In the genomic region with DNA sequence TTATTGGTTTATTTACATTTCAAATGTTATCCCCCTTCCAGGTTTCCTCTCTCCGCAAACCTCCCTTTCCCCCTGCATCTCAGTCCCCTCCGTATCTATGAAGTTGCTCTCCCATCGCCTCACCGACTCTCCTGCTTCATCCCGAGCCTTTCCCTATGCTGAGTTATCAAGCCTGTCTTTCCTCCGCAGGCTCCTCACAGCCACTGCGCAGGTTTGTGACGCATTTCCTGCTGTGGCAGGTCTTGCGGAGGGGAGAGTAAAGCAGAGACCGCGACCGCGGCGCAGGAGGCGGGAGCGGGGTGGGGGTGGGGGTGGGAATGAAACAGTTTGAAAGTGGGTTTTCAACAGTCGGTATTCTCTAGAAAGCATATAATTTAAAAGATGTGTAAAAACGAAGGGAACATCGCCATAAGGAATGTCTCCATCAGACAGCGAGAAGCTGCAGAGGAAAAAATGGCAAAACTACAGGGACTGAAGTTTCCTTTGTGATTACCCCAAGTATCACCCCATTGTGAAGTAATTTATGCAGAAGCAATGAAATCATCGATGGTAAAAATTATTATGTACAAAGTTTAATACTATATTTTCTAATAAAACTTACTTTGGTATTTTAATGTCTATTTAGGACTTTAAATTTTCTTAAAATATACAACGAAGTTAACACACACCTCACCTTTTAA, we compare ENCODE assay signal across 8 mouse cellular contexts.
DNase-seq lines count a peak whose midpoint lies in the region; ATAC-seq and TF ChIP-seq lines count a peak whose summit lies in the region.
"Not testable (repeated sequence)": the region's sequence is repeated elsewhere in the genome, so short reads cannot be mapped to it uniquely, and the experiment has no call there.

No protein-coding gene starts in this region.

- peak; percentile 33 for DNase-seq in adrenal gland, postnatal 10 days
- DNase-seq in forelimb bud, embryonic 11.5 days (ENCODE audit: low read depth, low spot score), result peak; percentile 52
- peak in 1 of 2 experiments; percentile 13 for DNase-seq in layer of hippocampus, adult 2 months (ENCODE audit: low spot score in 2 of 2)
- peak; percentile 80 for DNase-seq in lung, embryonic 14.5 days
- peak; percentile 11 for DNase-seq in thymus, postnatal 4 days

- not testable (repeated sequence) for TF ChIP-seq CTCF in layer of hippocampus, adult 2 months (conservative IDR thresholded peaks at IDR 0.05); lung, embryonic 14.5 days (IDR thresholded peaks at IDR 0.05; ENCODE audit: low read depth)

- H3K36me3 ChIP-seq in hindbrain, embryonic 12.5 days; lung, embryonic 14.5 days (ENCODE audit: insufficient read depth); neural tube, embryonic 14.5 days (ENCODE audit: control insufficient read depth, insufficient read depth, low read length): not testable (repeated sequence)

- H3K9me3 ChIP-seq in hindbrain, embryonic 12.5 days (replicated peaks); lung, embryonic 14.5 days (ENCODE audit: low read depth, low read length); neural tube, embryonic 14.5 days (ENCODE audit: control insufficient read depth, low read length): not testable (repeated sequence)

- ATAC-seq in common myeloid progenitor, adult 5-6 weeks (replicated peaks; ENCODE audit: low read depth, poor library complexity, severe bottlenecking), result peak; percentile 74
- ATAC-seq in hindbrain, embryonic 12.5 days (ENCODE audit: low FRiP score), result peak; percentile 99
- ATAC-seq in lung, embryonic 14.5 days (ENCODE audit: insufficient read depth), result peak; percentile 100
- ATAC-seq in neural tube, embryonic 14.5 days (ENCODE audit: low read depth), result peak; percentile 100

- H3K27me3 ChIP-seq in hindbrain, embryonic 12.5 days; lung, embryonic 14.5 days (ENCODE audit: insufficient read depth, low read length); neural tube, embryonic 14.5 days (ENCODE audit: control insufficient read depth, insufficient read depth, low read length): not testable (repeated sequence)

- H3K4me3 ChIP-seq in hindbrain, embryonic 12.5 days, result peak overlapping the region; percentile 32
- peak overlapping the region; percentile 38; the same call in 1 of the 2 replicates for H3K4me3 ChIP-seq in layer of hippocampus, adult 2 months
- H3K4me3 ChIP-seq in lung, embryonic 14.5 days (ENCODE audit: low read depth, low read length), result peak overlapping the region; percentile 38
- peak overlapping the region; percentile 32 for H3K4me3 ChIP-seq in neural tube, embryonic 14.5 days (ENCODE audit: low read depth, low read length)

- H3K9ac ChIP-seq in hindbrain, embryonic 12.5 days; neural tube, embryonic 14.5 days (replicated peaks; ENCODE audit: low read depth, low read length): not testable (repeated sequence)
- H3K9ac ChIP-seq in lung, embryonic 14.5 days, result peak overlapping the region; percentile 32; the same call in 1 of the 2 replicates

- 19% methylated on average over 22 of the region's 22 CpGs for WGBS in hindbrain, embryonic 12.5 days
- 16% methylated on average over 22 of the region's 22 CpGs for WGBS in lung, embryonic 14.5 days
- 14% methylated on average over 22 of the region's 22 CpGs for WGBS in neural tube, embryonic 14.5 days

- H3K4me1 ChIP-seq in hindbrain, embryonic 12.5 days; lung, embryonic 14.5 days (ENCODE audit: insufficient read depth); neural tube, embryonic 14.5 days (ENCODE audit: control insufficient read depth, insufficient read depth, low read length): not testable (repeated sequence)

- H3K4me2 ChIP-seq in hindbrain, embryonic 12.5 days (replicated peaks), result peak overlapping the region; percentile 32
- H3K4me2 ChIP-seq in lung, embryonic 14.5 days, result peak overlapping the region; percentile 46
- H3K4me2 ChIP-seq in neural tube, embryonic 14.5 days (ENCODE audit: low read depth, low read length), result not testable (repeated sequence)

- H3K27ac ChIP-seq in hindbrain, embryonic 12.5 days; layer of hippocampus, adult 2 months; lung, embryonic 14.5 days (ENCODE audit: low read depth); neural tube, embryonic 14.5 days (ENCODE audit: low read depth, low read length): not testable (repeated sequence)
